Mouse (Mus musculus) G1E (cell line): Measurements from ENCODE around the gene Kcnip2. TPM values are rescaled to one million over a fixed set of nuclear protein-coding genes. Genes with fewer than 3 reads are reported as not detected.
A peak's percentile ranks its signal among the peaks of the same experiment; 100 is the strongest.
"Not testable (repeated sequence)": the region's sequence is repeated elsewhere in the genome, so short reads cannot be mapped to it uniquely, and the experiment has no call there.

ENCODE experiments used
- ATAC-seq: 2 replicates; pipeline ENCODE4 v1.8.0; 2016; ENCODE audit warnings: mild to moderate bottlenecking; ENCODE audit not compliant: insufficient number of reproducible peaks, poor library complexity, low FRiP score, severe bottlenecking; ENCODE audit errors: extremely low read depth
- DNase-seq: peaks from one replicate; pipeline ENCODE4 v3.0.0; 2012; ENCODE audit warnings: low spot score
- H3K27me3 ChIP-seq: 2 replicates; pipeline ENCODE4 v1.6.1; 2012; ENCODE audit warnings: mild to moderate bottlenecking, low read length, inconsistent platforms; ENCODE audit not compliant: insufficient read depth
- H3K36me3 ChIP-seq: replicated peaks from 2 replicates; pipeline ENCODE3; 2012; ENCODE audit warnings: mild to moderate bottlenecking, inconsistent platforms
- H3K4me1 ChIP-seq: 2 replicates; pipeline ENCODE4 v1.6.1; 2012; ENCODE audit warnings: low read depth, low read length, inconsistent platforms, mixed read lengths; ENCODE audit not compliant: insufficient read depth
- H3K4me3 ChIP-seq: 2 replicates; pipeline ENCODE4 v1.5.1; 2012; ENCODE audit warnings: low read depth, mild to moderate bottlenecking, inconsistent platforms, low read length, moderate library complexity, mixed read lengths
- H3K9me3 ChIP-seq: replicated peaks from 2 replicates; pipeline ENCODE4 v1.6.1; 2012; ENCODE audit warnings: inconsistent platforms
- CTCF ChIP-seq: IDR thresholded peaks from 2 replicates; pipeline ENCODE4 v1.5.1; 2012; ENCODE audit warnings: low read depth, low read length, inconsistent platforms, mixed read lengths
- GATA1 ChIP-seq: IDR thresholded peaks from 2 replicates; pipeline ENCODE4 v1.6.1; 2012; ENCODE audit warnings: borderline replicate concordance, low read length, inconsistent platforms, mixed read lengths
- GATA2 ChIP-seq: IDR thresholded peaks from 2 replicates; pipeline ENCODE4 v1.6.1; 2012; ENCODE audit warnings: low read depth, low read length, inconsistent platforms, borderline replicate concordance
- POLR2AphosphoS5 ChIP-seq: IDR thresholded peaks from 2 replicates; pipeline ENCODE4 v1.6.1; 2012; ENCODE audit warnings: low read depth, low read length, inconsistent platforms; ENCODE audit not compliant: insufficient replicate concordance
- TAL1 ChIP-seq: conservative IDR thresholded peaks from 2 replicates; pipeline ENCODE4 v1.6.1; 2012; ENCODE audit warnings: low read depth, low read length, inconsistent platforms, mixed read lengths
- polyA plus RNA-seq: library from polyadenylated mRNA; stranded (reverse); fragments of >175 nt; gene quantifications from 2 replicates; pipeline ENCODE4 v1.2.3, GENCODE M21; 2012
- total RNA-seq, 2 experiments: library from RNA; stranded (forward) in 1 of 2; stranded (reverse) in 1 of 2; fragments of 200-1000 nt in 1 of 2; fragments of >200 nt in 1 of 2; fragmentation: Nextera tagmentation in 1 of 2; gene quantifications; 2 replicates each; pipeline ENCODE4 v1.2.3; 2014 to 2017

Kcnip2 gene
- total and polyA plus RNA-seq, 3 experiments: 0.05 TPM; not detected in 2

GRCm38 (mm10) chr19:45813263-45813662, 2.6 kb downstream of the Kcnip2 start:
- TF ChIP-seq CTCF (peak; percentile 51), GATA1 (no peak)
- Histone ChIP-seq H3K27me3 (peaks cover 17% of the 10 kb centered on the region), H3K9me3 (no peaks in the 10 kb centered on the region), H3K36me3 (peaks cover 6% of the 10 kb centered on the region), H3K4me1 (peaks cover 11% of the 10 kb centered on the region), H3K4me3 (no peak overlapping the region)
- ATAC-seq (no peak), DNase-seq (peak; percentile 51)

- TF ChIP-seq CTCF: no peak
- TF ChIP-seq GATA1: no peak
- no peak for TF ChIP-seq GATA2
- no peak for TF ChIP-seq TAL1
- no peak for TF ChIP-seq POLR2AphosphoS5
- H3K4me3 ChIP-seq: no peak overlapping the region
- no peak for ATAC-seq
- H3K9me3 ChIP-seq: no peaks in the 10 kb centered on the region
- H3K4me1 ChIP-seq: peaks cover 11% of the 10 kb centered on the region
- DNase-seq: no peak
- H3K36me3 ChIP-seq: peaks cover 4% of the 10 kb centered on the region
- H3K27me3 ChIP-seq: peaks cover 17% of the 10 kb centered on the region
Measured at GRCm38 (mm10) chr19:45812673-45813252, 3.1 kb downstream of the Kcnip2 start.

- Histone ChIP-seq H3K9me3 (no peaks in the 10 kb centered on the region), H3K36me3 (no peaks in the 10 kb centered on the region), H3K4me3 (peak overlapping the region; percentile 55; the same call in 1 of the 2 replicates), H3K27me3 (peaks cover 17% of the 10 kb centered on the region), H3K4me1 (peaks cover 11% of the 10 kb centered on the region)
- 0 out of 2 replicates have a peak, but pooled peaks have one; percentile 22 for ATAC-seq
- DNase-seq: peak; percentile 37
- TF ChIP-seq GATA1 (no peak), CTCF (no peak), GATA2 (no peak), TAL1 (no peak), POLR2AphosphoS5 (no peak)
Measured at GRCm38 (mm10) chr19:45812115-45812514, 3.7 kb downstream of the Kcnip2 start.

GRCm38 (mm10) chr19:45811028-45811674, 4.7 kb downstream of the Kcnip2 start:
- peaks cover 11% of the 10 kb centered on the region for H3K4me1 ChIP-seq

GRCm38 (mm10) chr19:45807732-45808131, 8.1 kb downstream of the Kcnip2 start:
- Histone ChIP-seq H3K27me3 (peaks cover 25% of the 10 kb centered on the region), H3K4me3 (no peak overlapping the region), H3K36me3 (no peaks in the 10 kb centered on the region), H3K4me1 (peaks cover 33% of the 10 kb centered on the region), H3K9me3 (no peaks in the 10 kb centered on the region)
- DNase-seq (no peak), ATAC-seq (no peak)
- TF ChIP-seq GATA1: no peak
- no peak for TF ChIP-seq GATA2
- TF ChIP-seq POLR2AphosphoS5: no peak
- no peak for TF ChIP-seq TAL1

More at GRCm38 (mm10) chr19:45811028-45811674, 4.7 kb downstream of the Kcnip2 start:
- H3K9me3 ChIP-seq: no peaks in the 10 kb centered on the region
- no peaks in the 10 kb centered on the region for H3K36me3 ChIP-seq
- DNase-seq (no peak), ATAC-seq (no peak)
- H3K4me3 ChIP-seq: no peak overlapping the region
- TF ChIP-seq POLR2AphosphoS5 (no peak), CTCF (no peak), TAL1 (no peak), GATA1 (no peak), GATA2 (no peak)
- H3K27me3 ChIP-seq: peaks cover 19% of the 10 kb centered on the region

- DNase-seq, H3K36me3 ChIP-seq, ATAC-seq, H3K4me3 ChIP-seq, H3K9me3 ChIP-seq: not testable (repeated sequence)
- Histone ChIP-seq H3K4me1 (peaks cover 29% of the 10 kb centered on the region), H3K27me3 (peaks cover 26% of the 10 kb centered on the region)
Measured at GRCm38 (mm10) chr19:45805817-45806216, 10.0 kb downstream of the Kcnip2 start.
